8 mouse cellular contexts compared by ENCODE assay signal in the genomic region with DNA sequence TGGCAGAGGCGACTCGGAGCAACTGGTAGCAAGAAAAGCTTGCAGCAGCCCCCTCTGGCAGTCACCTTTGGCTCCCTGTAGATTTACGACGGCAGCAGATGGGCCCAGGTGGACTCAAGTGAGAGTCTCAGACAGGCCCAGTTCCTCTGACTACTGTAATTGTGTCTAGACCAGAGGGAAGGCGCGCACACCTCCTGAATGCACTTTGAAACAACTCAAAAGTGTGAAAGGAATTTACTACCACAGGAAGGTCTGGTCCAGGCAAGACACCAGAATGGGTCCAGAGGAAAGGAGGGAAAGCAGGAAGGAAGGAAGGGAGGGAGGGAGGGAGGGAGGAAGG.
DNase-seq lines count a peak whose midpoint lies in the region; ATAC-seq lines count a peak whose summit lies in the region.

No protein-coding gene starts in this region.

- H3K9ac ChIP-seq in heart, embryonic 16.5 days (ENCODE audit: low read length), result no peak overlapping the region; the same call in 1 of the 2 replicates
- H3K9ac ChIP-seq in hindbrain, embryonic 13.5 days, result peak overlapping the region; percentile 56
- peak overlapping the region; percentile 24; the same call in 1 of the 2 replicates for H3K9ac ChIP-seq in midbrain, embryonic 12.5 days (replicated peaks)

- WGBS in heart, embryonic 16.5 days, result 31% methylated on average over 6 of the region's 6 CpGs
- WGBS in hindbrain, embryonic 13.5 days, result 23% methylated on average over 6 of the region's 6 CpGs
- WGBS in midbrain, embryonic 12.5 days, result 19% methylated on average over 6 of the region's 6 CpGs

- no peak for DNase-seq in heart, adult 9 months (ENCODE audit: low spot score in 2 of 2)
- DNase-seq in yolk sac, embryonic 10.5 days (ENCODE audit: low spot score), result no peak
- no peak for DNase-seq in gastrocnemius, adult 8-10 months (ENCODE audit: low spot score in 2 of 2)

- no peaks in the 10 kb centered on the region for H3K36me3 ChIP-seq in heart, embryonic 16.5 days (ENCODE audit: control insufficient read depth, insufficient read depth)
- no peaks in the 10 kb centered on the region for H3K36me3 ChIP-seq in hindbrain, embryonic 13.5 days
- no peaks in the 10 kb centered on the region for H3K36me3 ChIP-seq in midbrain, embryonic 12.5 days

- H3K4me3 ChIP-seq in heart, embryonic 16.5 days (ENCODE audit: low read length), result peak overlapping the region; percentile 44
- peak overlapping the region; percentile 41; the same call in 1 of the 2 replicates for H3K4me3 ChIP-seq in brown adipose tissue, adult 24 weeks (ENCODE audit: insufficient read depth, low read depth, low read length)
- H3K4me3 ChIP-seq in hindbrain, embryonic 13.5 days, result peak overlapping the region; percentile 29
- H3K4me3 ChIP-seq in midbrain, embryonic 12.5 days, result peak overlapping the region; percentile 32

- ATAC-seq in heart, embryonic 16.5 days (replicated peaks; ENCODE audit: extremely low read depth, insufficient read depth, low FRiP score), result no peak
- no peak for ATAC-seq in hindbrain, embryonic 13.5 days (ENCODE audit: low FRiP score)
- peak; percentile 27; the same call in 1 of the 2 replicates for ATAC-seq in midbrain, embryonic 12.5 days (ENCODE audit: low FRiP score, low read depth)
- no peak for ATAC-seq in inflammation-experienced regulatory T-cells, adult 6 months

- H3K27me3 ChIP-seq in heart, embryonic 16.5 days (ENCODE audit: control insufficient read depth, insufficient read depth, low read length), result 0 out of 2 replicates have a peak, but pooled peaks cover 2% of the 10 kb centered on the region
- peaks cover 83% of the 10 kb centered on the region for H3K27me3 ChIP-seq in hindbrain, embryonic 13.5 days
- H3K27me3 ChIP-seq in midbrain, embryonic 12.5 days, result peaks cover 93% of the 10 kb centered on the region

- H3K4me2 ChIP-seq in heart, embryonic 16.5 days (ENCODE audit: low read depth, low read length), result peak overlapping the region; percentile 69
- H3K4me2 ChIP-seq in hindbrain, embryonic 13.5 days, result peak overlapping the region; percentile 52
- H3K4me2 ChIP-seq in midbrain, embryonic 12.5 days (replicated peaks), result peak overlapping the region; percentile 53

- H3K4me1 ChIP-seq in heart, embryonic 16.5 days (ENCODE audit: control insufficient read depth, insufficient read depth, low read length), result peaks cover 11% of the 10 kb centered on the region
- no peaks in the 10 kb centered on the region; the same call in 1 of the 2 replicates for H3K4me1 ChIP-seq in brown adipose tissue, adult 24 weeks (ENCODE audit: control insufficient read depth, insufficient read depth, insufficient read length, low read length)
- peaks cover 28% of the 10 kb centered on the region for H3K4me1 ChIP-seq in hindbrain, embryonic 13.5 days (replicated peaks)
- H3K4me1 ChIP-seq in midbrain, embryonic 12.5 days, result peaks cover 22% of the 10 kb centered on the region

- no peaks in the 10 kb centered on the region for H3K9me3 ChIP-seq in heart, embryonic 16.5 days (replicated peaks; ENCODE audit: control insufficient read depth, low read length)
- no peaks in the 10 kb centered on the region for H3K9me3 ChIP-seq in hindbrain, embryonic 13.5 days
- H3K9me3 ChIP-seq in midbrain, embryonic 12.5 days, result no peaks in the 10 kb centered on the region

- no peak overlapping the region for H3K27ac ChIP-seq in heart, embryonic 16.5 days (ENCODE audit: low read length)
- H3K27ac ChIP-seq in brown adipose tissue, adult 24 weeks (replicated peaks; ENCODE audit: low read depth, low read length), result no peak overlapping the region
- H3K27ac ChIP-seq in hindbrain, embryonic 13.5 days, result 0 out of 2 replicates have a peak overlapping the region, but pooled peaks have one; percentile 14
- no peak overlapping the region; the same call in 1 of the 2 replicates for H3K27ac ChIP-seq in midbrain, embryonic 12.5 days (replicated peaks)
